ENCODE assay signal across 8 mouse cellular contexts in the genomic region with DNA sequence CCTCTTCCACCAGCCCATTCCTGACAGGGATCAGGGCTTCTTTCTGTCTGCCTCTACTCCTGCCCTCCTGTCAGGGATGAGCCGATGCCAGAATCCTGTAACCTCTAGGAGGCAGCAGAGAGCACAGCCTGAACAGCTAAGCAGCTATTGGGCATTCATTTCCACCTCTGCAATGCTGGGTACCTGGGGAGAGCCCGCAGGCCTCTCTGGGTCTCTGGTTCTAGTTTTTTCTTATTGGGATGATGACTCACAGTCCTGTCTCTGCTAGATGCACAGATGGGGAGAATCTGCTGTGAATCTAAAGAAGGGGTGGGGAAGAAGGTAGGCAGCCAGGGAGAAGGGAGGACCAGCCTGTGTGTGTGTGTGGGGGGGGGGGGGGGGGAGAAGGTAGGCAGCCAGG. TPM values are rescaled to one million over a fixed set of nuclear protein-coding genes. Genes with fewer than 3 reads are reported as not detected.
A peak's percentile ranks its signal among the peaks of the same experiment; 100 is the strongest.
DNase-seq lines count a peak whose midpoint lies in the region; TF ChIP-seq lines count a peak whose summit lies in the region.

No protein-coding gene starts in this region.

- TF ChIP-seq CTCF in ES-Bruce4 (IDR thresholded peaks at IDR 0.05; ENCODE audit: low read depth, low read length) = peak; percentile 81
- peak; percentile 81 for TF ChIP-seq CTCF in lung, adult 2 months (IDR thresholded peaks at IDR 0.05; ENCODE audit: insufficient read depth, low read length)

- no peak for TF ChIP-seq EP300 in ES-Bruce4 (IDR thresholded peaks at IDR 0.05; ENCODE audit: insufficient read depth, low read depth, low read length)

- H3K27me3 ChIP-seq in ES-Bruce4 (ENCODE audit: control insufficient read depth, insufficient read depth, low read length, poor library complexity, severe bottlenecking) = no peaks in the 10 kb centered on the region
- 0 out of 2 replicates have a peak, but pooled peaks cover 13% of the 10 kb centered on the region for H3K27me3 ChIP-seq in embryonic facial prominence, embryonic 10.5 days (replicated peaks; ENCODE audit: low read depth, poor library complexity, severe bottlenecking)

- no peak for TF ChIP-seq POLR2A in ES-Bruce4 (IDR thresholded peaks at IDR 0.05; ENCODE audit: insufficient read depth, low read length)
- TF ChIP-seq POLR2A in lung, adult 2 months (IDR thresholded peaks at IDR 0.05; ENCODE audit: borderline replicate concordance, extremely low read depth, low read depth, low read length) = no peak

- no peaks in the 10 kb centered on the region for H3K9me3 ChIP-seq in ES-Bruce4 (replicated peaks; ENCODE audit: control insufficient read depth, insufficient read depth, low read length, poor library complexity, severe bottlenecking)
- H3K9me3 ChIP-seq in embryonic facial prominence, embryonic 10.5 days = no peaks in the 10 kb centered on the region

- no peak overlapping the region for H3K9ac ChIP-seq in ES-Bruce4 (ENCODE audit: low read depth, poor library complexity, severe bottlenecking)

- no peak overlapping the region for H3K27ac ChIP-seq in ES-Bruce4 (ENCODE audit: insufficient read depth, low read length)
- no peak overlapping the region for H3K27ac ChIP-seq in embryonic facial prominence, embryonic 10.5 days (replicated peaks)

- H3K36me3 ChIP-seq in ES-Bruce4 (ENCODE audit: control insufficient read depth, insufficient read depth, low read length, poor library complexity, severe bottlenecking) = no peaks in the 10 kb centered on the region
- H3K36me3 ChIP-seq in embryonic facial prominence, embryonic 10.5 days (replicated peaks) = no peaks in the 10 kb centered on the region

- WGBS in embryonic facial prominence, embryonic 10.5 days = 20% methylated on average over 2 of the region's 2 CpGs
- 15% methylated on average over 2 of the region's 2 CpGs for WGBS in lung, adult 2 months

- no peak overlapping the region for H3K4me3 ChIP-seq in ES-Bruce4 (ENCODE audit: low read depth, low read length)
- no peak overlapping the region for H3K4me3 ChIP-seq in embryonic facial prominence, embryonic 10.5 days
- no peak overlapping the region for H3K4me3 ChIP-seq in lung, adult 2 months (replicated peaks; ENCODE audit: extremely low read depth, low read depth, low read length)

- H3K4me1 ChIP-seq in ES-Bruce4 (ENCODE audit: control insufficient read depth, insufficient read depth, low read length) = no peaks in the 10 kb centered on the region
- peaks cover 34% of the 10 kb centered on the region for H3K4me1 ChIP-seq in embryonic facial prominence, embryonic 10.5 days
- no peaks in the 10 kb centered on the region for H3K4me1 ChIP-seq in lung, adult 2 months (ENCODE audit: control insufficient read depth, insufficient read depth, low read length)

- peak; percentile 79 for DNase-seq in adrenal gland, postnatal 14 days
- peak; percentile 70 for DNase-seq in embryonic facial prominence, embryonic 10.5 days (ENCODE audit: low spot score)
- DNase-seq in heart, postnatal 4 days = peak; percentile 74
- DNase-seq in layer of hippocampus, adult 18-20 months (ENCODE audit: low spot score in 2 of 2) = peak; percentile 60 to 85
- DNase-seq in lung, adult 2 months = peak; percentile 52
- DNase-seq in ovary, postnatal 14 days (ENCODE audit: low spot score) = peak; percentile 52
- peak; percentile 42 to 56 for DNase-seq in thymus, postnatal 36 days

RNA-seq across cellular contexts. Expression of a gene that starts 55.8 kb away (rescaled TPM):
- polyA plus RNA-seq in ES-Bruce4 (2011; ENCODE audit: insufficient read depth, insufficient read length, low read depth, missing spikeins) = 1.3 and 2.0 TPM in 2 replicates
- total RNA-seq in adrenal gland, postnatal 14 days (2021) = 7.4 and 10.2 TPM in 2 replicates
- polyA plus RNA-seq in embryonic facial prominence, embryonic 10.5 days (2016; fragmentation: Nextera tagmentation; extraction: Ambion mirVana) = 23.6 and 30.3 TPM in 2 replicates
- total RNA-seq in heart, postnatal 4 days (2021) = 1 to 10 TPM; 1.4 TPM
- total RNA-seq in layer of hippocampus, adult 18-20 months (2021) = 10 to 100 TPM; 65.6 to 72.7 TPM
- polyA plus RNA-seq in lung, adult 2 months (2012; rRNA removed) = 7.5 and 8.7 TPM in 2 replicates
